Mouse (Mus musculus): Measurements from ENCODE around the gene Slamf6.
"Not testable (repeated sequence)": the region's sequence is repeated elsewhere in the genome, so short reads cannot be mapped to it uniquely, and the experiment has no call there.

GRCm38 (mm10) chr1:171974361-171974760 lies 57.0 kb downstream of the Slamf6 start:
- TF ChIP-seq POLR2A (IDR thresholded peaks at IDR 0.05; ENCODE audit: insufficient read length, low read depth); TCF12 (IDR thresholded peaks at IDR 0.05; ENCODE audit: insufficient read depth, poor library complexity, severe bottlenecking); USF1 (IDR thresholded peaks at IDR 0.05; ENCODE audit: low read depth); MYOD1 (IDR thresholded peaks at IDR 0.05; ENCODE audit: control insufficient read depth in 1 of 3, insufficient read length in 2 of 3, low read depth in 2 of 3); REST (IDR thresholded peaks at IDR 0.05; ENCODE audit: insufficient read depth, insufficient read length): not testable (repeated sequence)

Data from myocyte (in vitro differentiated cells).